Mouse (Mus musculus): Measurements from ENCODE around the gene Sord. TPM values are rescaled to one million over a fixed set of nuclear protein-coding genes. Genes with fewer than 3 reads are reported as not detected.

The Sord gene
- 4.0 TPM for polyA plus RNA-seq (2017; shearing (Covaris generic))

DNA sequence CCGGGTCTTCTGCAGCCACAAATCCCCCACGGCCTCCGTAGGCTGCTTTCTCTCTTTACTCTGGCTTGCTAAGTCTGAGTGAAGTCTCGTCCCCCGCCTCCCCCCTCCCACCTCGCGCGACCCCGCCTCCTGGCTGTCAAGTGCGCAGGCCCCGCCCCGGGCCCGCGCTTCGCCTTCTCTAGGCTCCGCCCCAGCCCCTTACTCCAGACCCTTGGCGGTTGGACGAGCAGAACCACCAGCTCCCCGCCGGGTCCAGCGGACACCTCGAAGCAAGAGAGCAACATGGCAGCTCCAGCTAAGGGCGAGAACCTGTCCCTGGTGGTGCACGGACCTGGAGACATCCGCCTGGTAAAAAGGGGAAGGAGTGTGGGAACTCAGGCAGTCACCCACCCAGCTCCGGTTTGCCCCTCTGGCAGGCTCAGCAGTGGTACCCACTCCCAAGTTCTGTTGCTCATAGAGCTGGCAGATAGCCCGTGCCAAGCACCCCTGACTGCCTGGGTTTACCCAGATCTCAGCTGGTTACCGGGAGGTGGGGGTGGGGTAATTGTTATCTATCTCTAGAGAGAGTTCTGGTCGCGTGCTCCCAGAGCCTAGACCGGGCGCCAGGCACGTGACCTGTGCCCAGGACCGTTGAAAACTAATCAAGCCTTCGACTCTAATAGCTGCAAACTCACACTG is at the start of gene Sord:
Gene Sord (plus strand): TSS at position 139 of the 678 bp plus-strand sequence.

DNA sequence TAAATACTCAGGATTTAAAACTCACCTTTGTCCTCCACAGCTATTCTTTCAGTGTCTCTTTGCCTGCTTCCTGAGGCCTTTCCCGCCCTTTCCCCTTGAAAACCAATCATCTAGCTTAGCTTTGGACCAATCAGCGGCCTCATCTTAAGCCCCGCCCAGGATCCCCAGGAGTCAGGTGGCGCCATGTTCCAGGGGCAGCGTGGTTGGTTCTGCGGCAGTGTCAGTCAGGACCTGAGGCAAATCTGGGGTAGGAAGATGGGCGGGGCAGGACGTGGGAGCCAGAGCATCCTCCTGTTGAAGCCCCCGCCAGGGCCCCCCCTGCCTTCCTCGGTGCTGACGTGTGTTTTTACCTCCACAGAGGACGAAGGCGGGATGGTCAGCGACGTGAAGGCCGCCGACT is 48.4 kb upstream of the Sord start, which contains the start of the genes Patl2 and Terb2:
Gene Patl2 (minus strand): TSS at position 84 of the 400 bp plus-strand sequence.
Gene Terb2 (plus strand): TSS at position 167 of the 400 bp plus-strand sequence.

DNA sequence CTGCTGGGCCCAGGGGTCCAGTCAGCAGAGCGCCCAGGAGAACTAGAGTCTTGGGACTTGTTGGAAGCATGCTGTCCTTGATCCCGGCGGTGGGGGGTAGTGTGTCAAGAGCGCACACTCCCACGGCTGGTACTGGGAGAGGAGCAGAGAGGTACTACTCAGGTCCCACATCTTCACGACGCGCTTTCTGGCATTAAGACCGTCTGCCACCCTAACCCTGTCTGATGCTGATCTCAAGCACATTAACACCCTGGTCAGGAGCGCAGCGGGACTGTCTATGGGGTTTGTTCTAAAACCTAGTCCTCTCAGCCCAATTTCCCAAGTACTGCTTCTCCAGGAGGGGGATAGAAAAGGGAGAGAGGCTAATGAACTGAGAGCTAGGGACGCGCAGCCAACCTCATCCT is 63.5 kb downstream of the Sord start, which contains the start of gene Duox2:
Gene Duox2 (minus strand): TSS at position 354 of the 404 bp plus-strand sequence.

DNA sequence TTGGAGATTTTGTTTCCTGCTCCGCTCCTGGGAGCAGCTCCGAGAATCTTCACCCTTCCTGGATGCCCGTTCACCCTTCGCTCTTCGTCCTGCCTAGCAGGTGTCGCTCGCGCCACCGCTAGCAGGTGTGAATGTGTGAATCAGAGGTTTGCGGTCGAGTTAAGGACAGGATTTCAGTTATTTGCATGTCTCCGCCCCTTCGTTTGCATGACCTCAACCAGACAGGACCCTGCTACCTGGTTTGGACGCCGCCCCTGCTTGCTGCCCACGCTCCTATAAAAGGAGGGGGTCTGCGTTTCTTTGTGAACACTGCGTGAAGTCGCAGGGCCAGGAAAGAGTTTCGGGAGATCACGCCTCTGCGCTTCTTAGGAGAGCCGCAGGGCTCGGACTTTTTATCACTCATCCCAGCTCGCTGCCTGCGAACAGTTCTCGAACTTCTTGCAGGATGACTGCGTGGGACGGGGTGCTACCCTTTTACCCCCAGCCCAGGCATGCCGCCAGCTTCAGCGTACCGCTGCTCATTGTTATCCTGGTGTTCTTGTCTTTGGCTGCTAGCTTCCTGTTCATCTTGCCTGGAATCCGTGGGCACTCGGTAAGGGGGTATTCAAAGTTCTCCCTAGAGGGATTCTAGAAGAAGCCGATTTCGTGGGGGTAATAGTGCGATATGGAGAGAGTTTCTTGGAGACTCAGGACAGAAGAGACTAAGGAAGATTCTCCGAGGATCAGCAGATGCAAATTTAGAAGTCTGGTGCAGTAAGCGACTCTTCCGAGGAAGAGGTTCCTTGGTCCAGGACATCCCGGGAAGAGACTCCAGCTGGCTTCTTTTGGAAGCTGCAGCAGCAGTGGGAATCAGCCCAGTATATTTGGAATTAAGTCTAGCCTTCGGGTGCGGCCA is 64.3 kb downstream of the Sord start, which contains the start of gene Duoxa2:
Gene Duoxa2 (plus strand): TSS at position 305 of the 895 bp plus-strand sequence.

DNA sequence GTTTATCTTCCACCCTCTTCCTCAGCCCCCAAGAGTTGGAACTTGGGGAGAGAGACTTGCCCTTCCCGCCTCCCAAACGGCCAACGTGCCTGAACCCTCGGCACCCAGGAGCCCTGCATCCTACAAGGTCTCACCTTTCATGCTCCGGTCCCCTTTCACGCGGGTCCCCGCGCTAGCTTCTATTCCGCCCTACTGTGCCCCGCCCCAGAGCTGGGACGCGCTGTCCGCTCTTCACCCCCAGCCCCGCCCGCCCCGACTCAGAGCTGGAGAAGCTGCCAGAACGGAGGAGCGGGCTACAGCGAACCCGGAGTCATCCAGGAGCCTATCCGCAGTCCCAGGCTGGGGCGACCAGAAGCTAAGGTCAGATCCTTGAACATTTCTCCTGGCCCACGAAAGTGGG is 79.0 kb downstream of the Sord start, which contains the start of gene Duoxa1:
Gene Duoxa1 (minus strand): TSS at position 195 of the 400 bp plus-strand sequence.

Other genes starting within 250 kb of the Sord start
- 10.7 TPM for gene Eif3j1, start 206.2 kb upstream of the Sord start, polyA plus RNA-seq (2017; shearing (Covaris generic))
- gene Spg11, start 116.4 kb upstream of the Sord start, polyA plus RNA-seq (2017; shearing (Covaris generic)): 17.6 TPM
- 7,736 TPM for gene B2m, start 87.1 kb upstream of the Sord start, polyA plus RNA-seq (2017; shearing (Covaris generic))
- 0.13 TPM for gene Trim69, start 74.0 kb upstream of the Sord start, polyA plus RNA-seq (2017; shearing (Covaris generic))
- gene Patl2, start 48.6 kb upstream of the Sord start, polyA plus RNA-seq (2017; shearing (Covaris generic)): 2.3 TPM
- not detected for gene Terb2, start 48.5 kb upstream of the Sord start, polyA plus RNA-seq (2017; shearing (Covaris generic))
- not detected for gene Duox2, start 63.7 kb downstream of the Sord start, polyA plus RNA-seq (2017; shearing (Covaris generic))
- gene Duoxa2, start 64.2 kb downstream of the Sord start, polyA plus RNA-seq (2017; shearing (Covaris generic)): not detected
- not detected for gene Duoxa1, start 79.0 kb downstream of the Sord start, polyA plus RNA-seq (2017; shearing (Covaris generic))
- not detected for gene Duox1, start 80.9 kb downstream of the Sord start, polyA plus RNA-seq (2017; shearing (Covaris generic))
- gene Shf, start 134.4 kb downstream of the Sord start, polyA plus RNA-seq (2017; shearing (Covaris generic)): 7.4 TPM
- gene Slc28a2, start 191.7 kb downstream of the Sord start, polyA plus RNA-seq (2017; shearing (Covaris generic)): 199 TPM

Data from CD4-positive, CD25-positive, alpha-beta regulatory T cell (primary cell).